Mouse (Mus musculus): ENCODE data around the gene Nupl1.

Nupl1 gene

GRCm38 (mm10) chr14:60163367-60163766 lies 87.9 kb downstream of the Nupl1 start:
- no peak for DNase-seq (ENCODE audit: low read depth, low spot score)

GRCm38 (mm10) chr14:60152373-60152772 lies 98.9 kb downstream of the Nupl1 start:
- no peak for DNase-seq (ENCODE audit: low read depth, low spot score)

GRCm38 (mm10) chr14:60148893-60149292 lies 102.3 kb downstream of the Nupl1 start:
- DNase-seq (ENCODE audit: low read depth, low spot score), result no peak

GRCm38 (mm10) chr14:60143234-60143633 lies 108.0 kb downstream of the Nupl1 start:
- DNase-seq (ENCODE audit: low read depth, low spot score), result no peak

GRCm38 (mm10) chr14:60138339-60138738 lies 112.9 kb downstream of the Nupl1 start:
- no peak for DNase-seq (ENCODE audit: low read depth, low spot score)

GRCm38 (mm10) chr14:60137812-60138211 lies 113.4 kb downstream of the Nupl1 start:
- no peak for DNase-seq (ENCODE audit: low read depth, low spot score)

- DNase-seq (ENCODE audit: low read depth, low spot score), result no peak
Observed at GRCm38 (mm10) chr14:60135801-60136200, 115.4 kb downstream of the Nupl1 start.

GRCm38 (mm10) chr14:60134720-60135119 lies 116.5 kb downstream of the Nupl1 start:
- no peak for DNase-seq (ENCODE audit: low read depth, low spot score)
